Mouse (Mus musculus) embryonic facial prominence, embryonic 14.5 days (tissue): ENCODE measurements around the gene Mapk1. TPM values are rescaled to one million over a fixed set of nuclear protein-coding genes. Genes with fewer than 3 reads are reported as not detected.

Experiments
- ATAC-seq: fragments of 200-750 bp; cut with Nextera tagmentation; 2 replicates; pipeline ENCODE4 v1.8.0; 2017; ENCODE audit warnings: low read depth, moderate number of reproducible peaks, moderate TSS enrichment
- DNase-seq: peaks from one replicate; pipeline ENCODE4 v3.0.0-alpha.2; 2015; ENCODE audit warnings: low spot score
- H3K27ac ChIP-seq: fragments of 300-500 bp; sonication (generic); replicated peaks from 2 replicates; pipeline ENCODE4 v1.5.1; 2014; ENCODE audit warnings: low read depth, mild to moderate bottlenecking, low read length, moderate library complexity
- H3K27me3 ChIP-seq: fragments of 300-500 bp; sonication (generic); replicated peaks from 2 replicates; pipeline ENCODE4 v1.6.1; 2014; ENCODE audit warnings: low read length; ENCODE audit not compliant: control insufficient read depth, insufficient read depth
- H3K36me3 ChIP-seq: fragments of 300-500 bp; sonication (generic); 2 replicates; pipeline ENCODE4 v1.6.1; 2014; ENCODE audit warnings: low read length, mixed read lengths; ENCODE audit not compliant: control insufficient read depth, insufficient read depth
- H3K4me1 ChIP-seq: fragments of 300-500 bp; sonication (generic); 2 replicates; pipeline ENCODE4 v1.6.1; 2014; ENCODE audit warnings: antibody characterized with exemption, low read length; ENCODE audit not compliant: control insufficient read depth, insufficient read depth
- H3K4me2 ChIP-seq: fragments of 300-500 bp; sonication (generic); 2 replicates; pipeline ENCODE4 v1.6.1; 2014; ENCODE audit warnings: low read depth, mild to moderate bottlenecking, low read length, moderate library complexity, mixed read lengths
- H3K4me3 ChIP-seq: fragments of 300-500 bp; sonication (generic); 2 replicates; pipeline ENCODE4 v1.5.1; 2014; ENCODE audit warnings: low read depth, mild to moderate bottlenecking, low read length
- H3K9ac ChIP-seq: fragments of 300-500 bp; sonication (generic); 2 replicates; pipeline ENCODE4 v1.6.1; 2014; ENCODE audit warnings: low read depth, mild to moderate bottlenecking, low read length, moderate library complexity, mixed read lengths
- H3K9me3 ChIP-seq: fragments of 300-500 bp; sonication (generic); 2 replicates; pipeline ENCODE4 v1.6.1; 2016; ENCODE audit warnings: low read length; ENCODE audit not compliant: control insufficient read depth
- WGBS: fragments of 180-500 bp; shearing (Covaris S2); extraction: QIAGEN DNeasy Blood & Tissue Kit; methylation state at CpG from one replicate; pipeline ENCODE4 v1.1.7; 2014; 5-methylcytosine and 5-hydroxymethylcytosine counted together
- polyA plus RNA-seq: library from polyadenylated mRNA; unstranded; fragments of >200 nt; fragmentation: Nextera tagmentation; extraction: Ambion mirVana; gene quantifications from 2 replicates; pipeline ENCODE4 v1.2.1, GENCODE M21; 2014

Mapk1 gene
- polyA plus RNA-seq, 1 experiment from 2014 or later = 182 TPM

- no peak for DNase-seq
- H3K9me3 ChIP-seq = no peaks in the 10 kb centered on the region
- H3K27ac ChIP-seq = no peak overlapping the region
Observed at GRCm38 (mm10) chr16:17001109-17001508, 17.9 kb downstream of the Mapk1 start.

GRCm38 (mm10) chr16:17007070-17007469 is 23.9 kb downstream of the Mapk1 start:
- DNase-seq = no peak
- H3K4me2 ChIP-seq = no peak overlapping the region
- no peak overlapping the region for H3K27ac ChIP-seq
- H3K36me3 ChIP-seq = 0 out of 2 replicates have a peak, but pooled peaks cover 4% of the 10 kb centered on the region
- H3K9ac ChIP-seq = no peak overlapping the region
- H3K27me3 ChIP-seq = no peaks in the 10 kb centered on the region
- ATAC-seq = no peak
- H3K4me3 ChIP-seq = no peak overlapping the region
- WGBS = 85% methylated on average over 1 of the region's 1 CpGs
- H3K9me3 ChIP-seq = no peaks in the 10 kb centered on the region
- no peaks in the 10 kb centered on the region for H3K4me1 ChIP-seq

More at GRCm38 (mm10) chr16:17001109-17001508, 17.9 kb downstream of the Mapk1 start:
- Histone ChIP-seq H3K36me3 (0 out of 2 replicates have a peak, but pooled peaks cover 4% of the 10 kb centered on the region), H3K4me2 (no peak overlapping the region), H3K9ac (no peak overlapping the region), H3K27me3 (no peaks in the 10 kb centered on the region), H3K4me3 (no peak overlapping the region), H3K4me1 (no peaks in the 10 kb centered on the region)
- ATAC-seq = no peak
- 95% methylated on average over 3 of the region's 3 CpGs for WGBS

GRCm38 (mm10) chr16:17010036-17010435 is 26.9 kb downstream of the Mapk1 start:
- WGBS = 94% methylated on average over 7 of the region's 7 CpGs
- ATAC-seq = no peak
- H3K27ac ChIP-seq = no peak overlapping the region

DNA sequence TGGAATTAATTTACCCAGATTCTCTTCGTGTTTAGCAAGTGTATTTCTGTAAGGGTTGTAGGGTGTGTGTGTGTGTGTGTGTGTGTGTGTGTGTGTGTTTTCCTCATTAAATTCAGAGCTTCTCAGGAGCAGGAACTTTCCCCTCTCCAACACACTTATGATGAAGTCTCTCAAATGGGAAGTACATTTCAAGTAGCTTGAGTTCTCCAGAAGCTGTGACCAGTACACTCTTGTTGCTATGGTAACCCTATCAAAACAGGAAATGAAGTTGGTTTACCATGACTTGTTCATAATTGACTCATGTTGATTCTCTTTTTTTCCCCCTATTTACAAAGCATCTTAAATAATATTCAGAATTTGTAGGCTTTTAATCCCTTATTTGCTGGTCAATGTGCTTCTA is 29.4 kb downstream of the Mapk1 start:
- DNase-seq (no peak), ATAC-seq (no peak)
- Histone ChIP-seq H3K4me1 (no peaks in the 10 kb centered on the region), H3K9me3 (no peaks in the 10 kb centered on the region), H3K9ac (no peak overlapping the region), H3K27ac (no peak overlapping the region), H3K4me3 (no peak overlapping the region), H3K27me3 (no peaks in the 10 kb centered on the region), H3K36me3 (peaks cover 11% of the 10 kb centered on the region; the same call in 1 of the 2 replicates), H3K4me2 (no peak overlapping the region)
- WGBS = 94% methylated on average over 1 of the region's 1 CpGs

More at GRCm38 (mm10) chr16:17010036-17010435, 26.9 kb downstream of the Mapk1 start:
- H3K4me2 ChIP-seq = no peak overlapping the region
- 0 out of 2 replicates have a peak, but pooled peaks cover 4% of the 10 kb centered on the region for H3K36me3 ChIP-seq
- no peaks in the 10 kb centered on the region for H3K4me1 ChIP-seq
- no peak for DNase-seq
- H3K9me3 ChIP-seq = no peaks in the 10 kb centered on the region
- no peak overlapping the region for H3K4me3 ChIP-seq
- no peak overlapping the region for H3K9ac ChIP-seq
- H3K27me3 ChIP-seq = no peaks in the 10 kb centered on the region

DNA sequence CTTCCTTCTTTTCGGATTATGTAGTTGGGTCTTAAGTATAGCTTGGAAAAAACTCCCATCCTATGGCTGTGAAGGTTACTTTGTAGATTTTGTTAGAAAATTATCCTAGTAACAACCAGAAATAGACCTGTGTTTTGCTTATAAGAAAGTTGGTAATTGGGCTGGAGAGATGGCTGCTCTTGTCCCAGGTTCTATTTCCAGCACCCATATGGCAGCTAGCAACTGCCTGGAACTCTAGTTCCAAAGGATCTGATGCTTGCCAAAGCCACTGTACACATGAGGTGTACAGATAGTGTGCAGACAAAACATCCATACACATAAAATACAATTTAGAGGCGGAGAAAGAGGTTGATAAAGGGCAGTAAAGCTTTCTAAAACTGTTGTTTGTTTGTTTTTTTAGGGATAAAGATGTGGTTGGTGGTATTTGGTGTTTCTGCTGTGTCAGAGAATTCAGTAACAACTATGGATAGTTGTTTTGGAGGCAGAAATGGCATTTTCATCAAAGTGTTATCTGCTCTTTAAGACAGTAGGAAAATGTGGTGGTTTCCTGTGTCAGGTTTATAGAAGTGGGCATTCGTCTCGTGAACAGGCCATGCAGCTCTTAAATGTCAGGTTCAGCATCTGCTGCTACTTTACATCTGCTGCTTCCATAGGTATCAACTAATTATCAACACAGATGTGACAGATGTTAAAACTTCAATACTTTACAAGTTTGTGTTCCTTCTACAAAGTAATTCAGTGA is 32.1 kb downstream of the Mapk1 start:
- DNase-seq (no peak), ATAC-seq (no peak)

DNA sequence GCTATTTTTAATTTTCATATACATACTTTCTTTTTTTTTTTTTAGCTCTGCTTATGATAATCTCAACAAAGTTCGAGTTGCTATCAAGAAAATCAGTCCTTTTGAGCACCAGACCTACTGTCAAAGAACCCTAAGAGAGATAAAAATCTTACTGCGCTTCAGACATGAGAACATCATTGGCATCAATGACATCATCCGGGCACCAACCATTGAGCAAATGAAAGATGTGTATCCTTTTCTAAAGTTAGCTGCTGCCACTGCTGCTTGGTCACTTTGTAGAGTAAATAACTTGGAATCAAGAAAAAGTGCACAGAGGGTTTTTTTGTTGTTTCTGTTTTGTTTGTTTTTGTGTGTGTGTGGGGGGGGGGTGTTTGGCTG is 32.7 kb downstream of the Mapk1 start:
- Histone ChIP-seq H3K4me1 (no peaks in the 10 kb centered on the region), H3K27ac (no peak overlapping the region), H3K27me3 (no peaks in the 10 kb centered on the region), H3K9ac (no peak overlapping the region), H3K4me3 (no peak overlapping the region), H3K9me3 (no peaks in the 10 kb centered on the region), H3K4me2 (no peak overlapping the region), H3K36me3 (peaks cover 39% of the 10 kb centered on the region)
- 93% methylated on average over 3 of the region's 3 CpGs for WGBS
- no peak for ATAC-seq
- DNase-seq = no peak

More for the DNA sequence above, 32.1 kb downstream of the Mapk1 start:
- no peak overlapping the region for H3K4me2 ChIP-seq
- WGBS = 80% methylated on average over 4 of the region's 4 CpGs
- no peak overlapping the region for H3K27ac ChIP-seq
- H3K4me1 ChIP-seq = no peaks in the 10 kb centered on the region
- no peak overlapping the region for H3K4me3 ChIP-seq
- no peaks in the 10 kb centered on the region for H3K27me3 ChIP-seq
- H3K9ac ChIP-seq = no peak overlapping the region
- H3K9me3 ChIP-seq = no peaks in the 10 kb centered on the region
- peaks cover 35% of the 10 kb centered on the region for H3K36me3 ChIP-seq

- WGBS = 50% methylated on average over 6 of the region's 6 CpGs
- Histone ChIP-seq H3K9me3 (no peaks in the 10 kb centered on the region), H3K4me2 (no peak overlapping the region), H3K4me3 (no peak overlapping the region), H3K9ac (no peak overlapping the region), H3K4me1 (no peaks in the 10 kb centered on the region), H3K27me3 (no peaks in the 10 kb centered on the region), H3K27ac (no peak overlapping the region), H3K36me3 (peaks cover 59% of the 10 kb centered on the region)
- DNase-seq = no peak
- ATAC-seq = no peak
Observed at GRCm38 (mm10) chr16:17018071-17018470, 34.9 kb downstream of the Mapk1 start.

DNA sequence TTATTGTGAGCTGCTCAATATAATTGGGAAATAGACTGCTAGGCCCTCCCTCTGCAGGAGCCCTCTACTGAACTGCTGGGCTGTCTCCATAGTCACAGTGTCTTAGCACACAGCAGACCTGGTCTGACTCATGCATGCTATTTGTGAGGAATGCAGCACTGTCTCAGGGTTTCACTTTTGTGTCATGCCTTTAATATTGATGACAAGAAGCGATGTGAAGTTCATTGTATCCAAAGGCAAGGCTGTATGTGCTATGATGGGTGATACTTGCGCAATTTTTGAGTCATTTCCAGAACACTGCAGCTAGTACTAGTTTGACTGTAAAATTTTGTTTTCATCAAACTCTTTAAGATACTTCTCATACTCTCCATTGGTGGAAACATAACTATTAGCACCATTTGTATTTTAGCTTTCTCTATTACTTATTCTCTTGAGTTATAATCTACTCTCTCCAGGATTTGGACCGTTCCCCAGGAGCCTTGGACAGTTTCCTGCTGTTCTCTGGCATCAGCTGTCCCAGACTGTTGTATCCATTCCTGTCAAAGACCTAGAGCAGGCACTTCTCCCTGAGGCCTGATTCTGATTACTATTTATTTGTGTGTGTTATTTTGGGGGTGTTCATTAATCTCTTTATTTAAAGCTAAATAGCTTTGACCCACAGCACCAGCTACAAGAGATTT is 41.4 kb downstream of the Mapk1 start:
- peaks cover 82% of the 10 kb centered on the region for H3K36me3 ChIP-seq

More for the DNA sequence above, 41.4 kb downstream of the Mapk1 start:
- no peaks in the 10 kb centered on the region for H3K27me3 ChIP-seq
- DNase-seq = no peak
- no peak overlapping the region for H3K9ac ChIP-seq
- no peak for ATAC-seq
- WGBS = 85% methylated on average over 3 of the region's 3 CpGs
- H3K4me3 ChIP-seq = no peak overlapping the region
- H3K4me1 ChIP-seq = no peaks in the 10 kb centered on the region
- H3K4me2 ChIP-seq = no peak overlapping the region
- no peak overlapping the region for H3K27ac ChIP-seq
- no peaks in the 10 kb centered on the region for H3K9me3 ChIP-seq
